Mouse (Mus musculus) MEL (cell line): ENCODE results near the gene Cipc. TPM values are rescaled to one million over a fixed set of nuclear protein-coding genes. Genes with fewer than 3 reads are reported as not detected.

Experiments
- DNase-seq: peaks from one replicate; pipeline ENCODE4 v3.0.0; 2011; ENCODE audit warnings: low read depth, low spot score
- H3K27ac ChIP-seq: 2 replicates; pipeline ENCODE4 v1.5.1; 2012; ENCODE audit warnings: low read depth, mild to moderate bottlenecking, control low read depth, low read length, moderate library complexity; ENCODE audit not compliant: control insufficient read depth
- H3K27me3 ChIP-seq, 2 experiments: fragments of 150-350 bp in 1 of 2; sonication (generic) in 1 of 2; 2 replicates each; pipeline ENCODE4 v1.6.1; 2012; ENCODE audit warnings: low read length in 2 of 2, mild to moderate bottlenecking in 2 of 2, improper control_type of control experiment in 1 of 2, moderate library complexity in 1 of 2; ENCODE audit not compliant: insufficient read depth in 2 of 2, control insufficient read depth in 1 of 2
- H3K36me3 ChIP-seq, 2 experiments: 2 replicates each; pipeline ENCODE4 v1.6.1; 2012 to 2014; ENCODE audit warnings: low read length in 2 of 2, improper control_type of control experiment in 1 of 2, inconsistent platforms in 1 of 2, mild to moderate bottlenecking in 1 of 2; ENCODE audit not compliant: insufficient read depth in 2 of 2, control insufficient read depth in 1 of 2
- H3K4me1 ChIP-seq, 2 experiments: fragments of 150-350 bp in 1 of 2; sonication (generic) in 1 of 2; 2 replicates each; pipeline ENCODE4 v1.6.1; 2012; ENCODE audit warnings: low read length in 2 of 2, improper control_type of control experiment in 1 of 2, mild to moderate bottlenecking in 1 of 2; ENCODE audit not compliant: insufficient read depth in 2 of 2, control insufficient read depth in 1 of 2
- H3K4me3 ChIP-seq, 2 experiments: fragments of 150-350 bp in 1 of 2; sonication (generic) in 1 of 2; 2 replicates each; pipeline ENCODE4 v1.5.1; 2012; ENCODE audit warnings: low read depth in 2 of 2, low read length in 2 of 2, mild to moderate bottlenecking in 2 of 2, moderate library complexity in 2 of 2, control low read depth in 1 of 2, improper control_type of control experiment in 1 of 2; ENCODE audit not compliant: control insufficient read depth in 1 of 2, insufficient read depth in 1 of 2
- H3K79me2 ChIP-seq: 2 replicates; pipeline ENCODE4 v1.6.1; 2012; ENCODE audit warnings: mild to moderate bottlenecking, low read length, moderate library complexity; ENCODE audit not compliant: control insufficient read depth, poor library complexity, insufficient read depth
- H3K9ac ChIP-seq: 2 replicates; pipeline ENCODE4 v1.6.1; 2012; ENCODE audit warnings: low read depth, mild to moderate bottlenecking, control low read depth, low read length, moderate library complexity; ENCODE audit not compliant: control insufficient read depth, poor library complexity, severe bottlenecking
- H3K9me3 ChIP-seq: fragments of 150-350 bp; sonication (generic); replicated peaks from 2 replicates; pipeline ENCODE4 v1.6.1; 2012; ENCODE audit warnings: mild to moderate bottlenecking, low read length, improper control_type of control experiment, moderate library complexity; ENCODE audit not compliant: insufficient read depth
- CHD1 ChIP-seq: IDR thresholded peaks from 2 replicates; pipeline ENCODE4 v1.6.1; 2012; ENCODE audit warnings: low read depth, mild to moderate bottlenecking, inconsistent platforms, low read length, improper control_type of control experiment
- E2F4 ChIP-seq: IDR thresholded peaks from 2 replicates; pipeline ENCODE4 v1.6.1; 2011; ENCODE audit warnings: low read depth, low read length, improper control_type of control experiment, borderline replicate concordance
- ELF1 ChIP-seq: IDR thresholded peaks from 2 replicates; pipeline ENCODE4 v1.6.1; 2014; ENCODE audit warnings: low read depth, mild to moderate bottlenecking, inconsistent platforms, low read length, improper control_type of control experiment, moderate library complexity
- EP300 ChIP-seq, 2 experiments: IDR thresholded peaks; 2 replicates each; pipeline ENCODE4 v1.6.1; 2011; ENCODE audit warnings: improper control_type of control experiment in 2 of 2, low read length in 2 of 2, low read depth in 1 of 2, mild to moderate bottlenecking in 1 of 2
- ETS1 ChIP-seq: IDR thresholded peaks from 2 replicates; pipeline ENCODE4 v1.6.1; 2012; ENCODE audit warnings: low read depth, mild to moderate bottlenecking, inconsistent platforms, low read length, improper control_type of control experiment, moderate library complexity
- GABPA ChIP-seq: IDR thresholded peaks from 2 replicates; pipeline ENCODE4 v1.6.1; 2012; ENCODE audit warnings: low read depth, mild to moderate bottlenecking, inconsistent platforms, low read length, improper control_type of control experiment, moderate library complexity
- GATA1 ChIP-seq: IDR thresholded peaks from 2 replicates; pipeline ENCODE4 v1.6.1; 2011; ENCODE audit warnings: low read depth, low read length, improper control_type of control experiment
- HCFC1 ChIP-seq: IDR thresholded peaks from 2 replicates; pipeline ENCODE4 v1.6.1; 2012; ENCODE audit warnings: low read depth, mild to moderate bottlenecking, inconsistent platforms, low read length, improper control_type of control experiment, moderate library complexity
- JUND ChIP-seq: IDR thresholded peaks from 2 replicates; pipeline ENCODE4 v1.6.1; 2011; ENCODE audit warnings: low read depth, mild to moderate bottlenecking, improper control_type of control experiment, low read length
- KAT2A ChIP-seq: conservative IDR thresholded peaks from 2 replicates; pipeline ENCODE4 v1.6.1; 2012; ENCODE audit warnings: low read depth, low read length, improper control_type of control experiment, inconsistent platforms
- MAZ ChIP-seq: IDR thresholded peaks from 2 replicates; pipeline ENCODE4 v1.6.1; 2012; ENCODE audit warnings: low read depth, mild to moderate bottlenecking, inconsistent platforms, low read length, improper control_type of control experiment
- MYC ChIP-seq: IDR thresholded peaks from 2 replicates; pipeline ENCODE4 v1.6.1; 2011; ENCODE audit warnings: low read depth, mild to moderate bottlenecking, low read length, improper control_type of control experiment, moderate library complexity
- NELFE ChIP-seq: IDR thresholded peaks from 2 replicates; pipeline ENCODE4 v1.6.1; 2011; ENCODE audit warnings: low read depth, low read length, improper control_type of control experiment
- NRF1 ChIP-seq: IDR thresholded peaks from 2 replicates; pipeline ENCODE4 v1.6.1; 2014; ENCODE audit warnings: low read depth, mild to moderate bottlenecking, inconsistent platforms, low read length, improper control_type of control experiment, moderate library complexity; ENCODE audit not compliant: poor library complexity, insufficient read depth, severe bottlenecking
- POLR2A ChIP-seq, 2 experiments: IDR thresholded peaks; 2 replicates each; pipeline ENCODE4 v1.6.1; 2011 to 2012; ENCODE audit warnings: low read length in 2 of 2, mild to moderate bottlenecking in 2 of 2, control low read depth in 1 of 2, improper control_type of control experiment in 1 of 2, low read depth in 1 of 2, moderate library complexity in 1 of 2; ENCODE audit not compliant: control insufficient read depth in 1 of 2, insufficient read depth in 1 of 2, poor library complexity in 1 of 2
- POLR2AphosphoS2 ChIP-seq: IDR thresholded peaks from 2 replicates; pipeline ENCODE4 v1.6.1; 2011; ENCODE audit warnings: low read length, improper control_type of control experiment
- POLR2AphosphoS5 ChIP-seq: IDR thresholded peaks from 2 replicates; pipeline ENCODE4 v1.6.1; 2012; ENCODE audit warnings: low read depth, borderline replicate concordance, mild to moderate bottlenecking, inconsistent platforms, low read length, moderate library complexity, mixed read lengths
- RAD21 ChIP-seq: IDR thresholded peaks from 2 replicates; pipeline ENCODE4 v1.6.1; 2011; ENCODE audit warnings: mild to moderate bottlenecking, low read depth, low read length, improper control_type of control experiment
- SIN3A ChIP-seq: IDR thresholded peaks from 2 replicates; pipeline ENCODE4 v1.6.1; 2012; ENCODE audit warnings: low read length, improper control_type of control experiment, inconsistent platforms
- SMC3 ChIP-seq: IDR thresholded peaks from 2 replicates; pipeline ENCODE4 v1.6.1; 2011; ENCODE audit warnings: low read depth, low read length, improper control_type of control experiment
- TAL1 ChIP-seq: IDR thresholded peaks from 2 replicates; pipeline ENCODE4 v1.6.1; 2012; ENCODE audit warnings: mild to moderate bottlenecking, inconsistent platforms, low read length, moderate library complexity, mixed read lengths
- USF1 ChIP-seq: IDR thresholded peaks from 2 replicates; pipeline ENCODE4 v1.6.1; 2014; ENCODE audit warnings: low read depth, mild to moderate bottlenecking, inconsistent platforms, low read length, improper control_type of control experiment, moderate library complexity
- ZC3H11A ChIP-seq: IDR thresholded peaks from 2 replicates; pipeline ENCODE4 v1.6.1; 2012; ENCODE audit warnings: low read depth, mild to moderate bottlenecking, inconsistent platforms, low read length, improper control_type of control experiment
- ZMIZ1 ChIP-seq: IDR thresholded peaks from 2 replicates; pipeline ENCODE4 v1.6.1; 2012; ENCODE audit warnings: low read depth, mild to moderate bottlenecking, inconsistent platforms, low read length, improper control_type of control experiment, moderate library complexity
- ZNF384 ChIP-seq: IDR thresholded peaks from 2 replicates; pipeline ENCODE4 v1.6.1; 2012; ENCODE audit warnings: low read depth, mild to moderate bottlenecking, inconsistent platforms, low read length, improper control_type of control experiment
- polyA plus RNA-seq, 2 experiments: library from polyadenylated mRNA; stranded (reverse) in 1 of 2; unstranded in 1 of 2; fragments of >175 nt in 1 of 2; fragments of >200 nt in 1 of 2; gene quantifications; 2 replicates each; pipeline versions ENCODE4 v1.2.1 to v1.2.4; 2012; ENCODE audit warnings: low replicate concordance in 2 of 2, low read depth in 1 of 2; ENCODE audit not compliant: insufficient read length in 2 of 2, insufficient read depth in 1 of 2, missing spikeins in 1 of 2
- total RNA-seq: library from RNA; depleted of rRNA; stranded (reverse); fragments of 300-350 nt; gene quantifications from 2 replicates; pipeline ENCODE4 v1.2.3, GENCODE M21; 2012

The Cipc gene
- total and polyA plus RNA-seq, 3 experiments: 24.8 to 98.1 (median 27.5) TPM

GRCm38 (mm10) chr12:86938571-86938970 is 8.3 kb upstream of the Cipc start:
- Histone ChIP-seq H3K4me3 (no peak overlapping the region), H3K79me2 (no peaks in the 10 kb centered on the region)
- DNase-seq: no peak
- TF ChIP-seq ETS1: 0 out of 2 replicates have a peak, but pooled peaks have one; percentile 25
- TF ChIP-seq ZC3H11A: no peak
- TF ChIP-seq EP300 (IDR thresholded peaks at IDR 0.05; ENCODE audit: low read depth in 1 of 2, low read length in 2 of 2): 0 out of 4 replicates have a peak, but pooled peaks of 1 of the 2 experiments have one; percentile 14
- TF ChIP-seq, all 39 proteins: peak for 2
- Histone ChIP-seq H3K9ac (no peak overlapping the region), H3K27ac (no peak overlapping the region), H3K36me3 (peaks cover 0 to 2% of the 10 kb centered on the region in 2 experiments; a peak in 2 of 4 replicates), H3K27me3 (peaks cover 7 to 9% of the 10 kb centered on the region in 2 experiments), H3K9me3 (no peaks in the 10 kb centered on the region), H3K4me1 (peaks cover 0 to 5% of the 10 kb centered on the region in 2 experiments; a peak in 1 of 4 replicates)

- Histone ChIP-seq H3K79me2 (no peaks in the 10 kb centered on the region), H3K27me3 (peaks cover 7 to 9% of the 10 kb centered on the region in 2 experiments), H3K27ac (no peak overlapping the region), H3K4me3 (no peak overlapping the region), H3K36me3 (peaks cover 0 to 5% of the 10 kb centered on the region in 2 experiments; a peak in 1 of 4 replicates), H3K9ac (no peak overlapping the region), H3K4me1 (peaks cover 0 to 4% of the 10 kb centered on the region in 2 experiments; a peak in 2 of 4 replicates), H3K9me3 (no peaks in the 10 kb centered on the region)
- DNase-seq: no peak
- TF ChIP-seq ZNF384 (no peak), HCFC1 (no peak), SMC3 (no peak), NELFE (no peak), ZMIZ1 (no peak), MAZ (no peak), TAL1 (no peak)
Measured at GRCm38 (mm10) chr12:86941173-86941572, 5.7 kb upstream of the Cipc start.

- Histone ChIP-seq H3K9ac (no peak overlapping the region), H3K27ac (no peak overlapping the region), H3K36me3 (peaks cover 0 to 5% of the 10 kb centered on the region in 2 experiments; a peak in 1 of 4 replicates), H3K4me3 (no peak overlapping the region), H3K4me1 (peaks cover 0 to 4% of the 10 kb centered on the region in 2 experiments; a peak in 2 of 4 replicates), H3K27me3 (peaks cover 7 to 9% of the 10 kb centered on the region in 2 experiments), H3K9me3 (no peaks in the 10 kb centered on the region), H3K79me2 (peaks cover 3% of the 10 kb centered on the region; the same call in 1 of the 2 replicates)
- DNase-seq: no peak
- TF ChIP-seq NELFE: no peak
- TF ChIP-seq E2F4: no peak
- no peak for TF ChIP-seq TAL1
- TF ChIP-seq KAT2A: no peak
- TF ChIP-seq SIN3A: no peak
- TF ChIP-seq POLR2AphosphoS2: no peak
- TF ChIP-seq POLR2AphosphoS5: no peak
- TF ChIP-seq JUND: no peak
- no peak for TF ChIP-seq SMC3
- TF ChIP-seq NRF1: no peak
- TF ChIP-seq USF1: no peak
- no peak for TF ChIP-seq MYC
- no peak for TF ChIP-seq POLR2A (IDR thresholded peaks at IDR 0.05; ENCODE audit: control insufficient read depth in 1 of 2, insufficient read depth in 1 of 2, low read depth in 1 of 2, low read length in 2 of 2, poor library complexity in 1 of 2)
- TF ChIP-seq CHD1: no peak
- TF ChIP-seq RAD21: no peak
- TF ChIP-seq HCFC1: no peak
- no peak for TF ChIP-seq ELF1
- no peak for TF ChIP-seq GABPA
- TF ChIP-seq GATA1: no peak
Measured at GRCm38 (mm10) chr12:86941734-86942486, 4.9 kb upstream of the Cipc start.
